Mouse (Mus musculus) midbrain, embryonic 11.5 days (tissue): Measurements from ENCODE around the gene Spa17. TPM values are rescaled to one million over a fixed set of nuclear protein-coding genes. Genes with fewer than 3 reads are reported as not detected.
A peak's percentile ranks its signal among the peaks of the same experiment; 100 is the strongest.

Experiments
- ATAC-seq: fragments of 200-750 bp; cut with Nextera tagmentation; 2 replicates; pipeline ENCODE4 v1.8.0; 2017; ENCODE audit warnings: moderate TSS enrichment, moderate library complexity; ENCODE audit not compliant: low FRiP score
- DNase-seq: peaks from one replicate; pipeline ENCODE4 v3.0.0; 2015; ENCODE audit warnings: low spot score; ENCODE audit errors: missing footprints
- H3K27ac ChIP-seq: fragments of 300-500 bp; sonication (generic); 2 replicates; pipeline ENCODE4 v1.5.1; 2014; ENCODE audit warnings: low read depth, low read length
- H3K27me3 ChIP-seq: fragments of 300-500 bp; sonication (generic); 2 replicates; pipeline ENCODE4 v1.6.1; 2014; ENCODE audit warnings: mild to moderate bottlenecking, low read length, moderate library complexity, mixed read lengths; ENCODE audit not compliant: control insufficient read depth, insufficient read depth
- H3K36me3 ChIP-seq: fragments of 300-500 bp; sonication (generic); 2 replicates; pipeline ENCODE4 v1.6.1; 2014; ENCODE audit warnings: mild to moderate bottlenecking, low read length, moderate library complexity, mixed read lengths; ENCODE audit not compliant: control insufficient read depth, insufficient read depth
- H3K4me1 ChIP-seq: fragments of 300-500 bp; sonication (generic); 2 replicates; pipeline ENCODE4 v1.6.1; 2014; ENCODE audit warnings: low read length; ENCODE audit not compliant: control insufficient read depth, insufficient read depth
- H3K4me2 ChIP-seq: fragments of 300-500 bp; sonication (generic); 2 replicates; pipeline ENCODE4 v1.6.1; 2014; ENCODE audit warnings: mild to moderate bottlenecking, moderate library complexity
- H3K4me3 ChIP-seq: fragments of 300-500 bp; sonication (generic); 2 replicates; pipeline ENCODE4 v1.5.1; 2014; ENCODE audit warnings: low read depth, low read length
- H3K9ac ChIP-seq: fragments of 300-500 bp; sonication (generic); 2 replicates; pipeline ENCODE4 v1.6.1; 2014; ENCODE audit warnings: low read length
- H3K9me3 ChIP-seq: fragments of 300-500 bp; sonication (generic); 2 replicates; pipeline ENCODE4 v1.6.1; 2016; ENCODE audit warnings: low read length; ENCODE audit not compliant: control insufficient read depth
- WGBS: fragments of 180-500 bp; shearing (Covaris S2); extraction: QIAGEN DNeasy Blood & Tissue Kit; methylation state at CpG from one replicate; pipeline ENCODE4 v1.1.7; 2014; 5-methylcytosine and 5-hydroxymethylcytosine counted together
- polyA plus RNA-seq: library from polyadenylated mRNA; unstranded; fragments of >200 nt; fragmentation: Nextera tagmentation; extraction: Ambion mirVana; gene quantifications from 2 replicates; pipeline ENCODE4 v1.2.1, GENCODE M21; 2014

Gene Spa17
- polyA plus RNA-seq, 1 experiment from 2014 or later, result 13.6 TPM

GRCm38 (mm10) chr9:37563805-37564204 is 49.7 kb downstream of the Spa17 start:
- no peak overlapping the region for H3K4me3 ChIP-seq
- no peak overlapping the region for H3K4me2 ChIP-seq
- H3K9me3 ChIP-seq, result no peaks in the 10 kb centered on the region
- no peak overlapping the region for H3K27ac ChIP-seq
- 64% methylated on average over 1 of the region's 1 CpGs for WGBS
- no peaks in the 10 kb centered on the region for H3K36me3 ChIP-seq
- H3K9ac ChIP-seq, result no peak overlapping the region
- no peaks in the 10 kb centered on the region for H3K4me1 ChIP-seq
- DNase-seq (no peak), ATAC-seq (no peak)
- H3K27me3 ChIP-seq, result no peaks in the 10 kb centered on the region

GRCm38 (mm10) chr9:37560617-37561016 is 52.9 kb downstream of the Spa17 start:
- Histone ChIP-seq H3K36me3 (no peaks in the 10 kb centered on the region), H3K4me1 (no peaks in the 10 kb centered on the region), H3K9me3 (no peaks in the 10 kb centered on the region), H3K4me2 (no peak overlapping the region), H3K27me3 (no peaks in the 10 kb centered on the region), H3K4me3 (no peak overlapping the region), H3K27ac (no peak overlapping the region), H3K9ac (no peak overlapping the region)
- DNase-seq, result peak; percentile 8
- ATAC-seq, result no peak
- 91% methylated on average over 2 of the region's 2 CpGs for WGBS

GRCm38 (mm10) chr9:37556366-37556765 is 57.2 kb downstream of the Spa17 start:
- no peak overlapping the region for H3K27ac ChIP-seq
- H3K4me2 ChIP-seq, result no peak overlapping the region
- peaks cover 5% of the 10 kb centered on the region; the same call in 1 of the 2 replicates for H3K4me1 ChIP-seq
- H3K27me3 ChIP-seq, result peaks cover 18% of the 10 kb centered on the region
- WGBS, result 76% methylated on average over 3 of the region's 3 CpGs
- H3K36me3 ChIP-seq, result no peaks in the 10 kb centered on the region
- H3K9me3 ChIP-seq, result no peaks in the 10 kb centered on the region
- H3K9ac ChIP-seq, result no peak overlapping the region
- DNase-seq, result no peak
- H3K4me3 ChIP-seq, result no peak overlapping the region
- ATAC-seq, result no peak

GRCm38 (mm10) chr9:37554838-37555748 is 58.4 kb downstream of the Spa17 start, which contains the start of gene Siae:
TSS of gene Siae (plus strand) at chr9:37555698.
- no peak within 1 kb of the TSS for H3K4me3 ChIP-seq
- WGBS, result 21% methylated on average over 7 of the region's 7 CpGs
- H3K4me1 ChIP-seq, result peaks cover 5% of the 10 kb centered on the region; the same call in 1 of the 2 replicates
- peaks cover 31% of the 10 kb centered on the region for H3K27me3 ChIP-seq
- H3K27ac ChIP-seq, result no peak within 1 kb of the TSS
- H3K4me2 ChIP-seq, result no peak within 1 kb of the TSS
- H3K9me3 ChIP-seq, result no peaks in the 10 kb centered on the region
- no peak for DNase-seq
- no peaks in the 10 kb centered on the region for H3K36me3 ChIP-seq
- H3K9ac ChIP-seq, result no peak within 1 kb of the TSS
- ATAC-seq, result no peak

- peaks cover 39% of the 10 kb centered on the region for H3K27me3 ChIP-seq
- no peaks in the 10 kb centered on the region for H3K36me3 ChIP-seq
- ATAC-seq (no peak), DNase-seq (no peak)
- peaks cover 5% of the 10 kb centered on the region; the same call in 1 of the 2 replicates for H3K4me1 ChIP-seq
- no peaks in the 10 kb centered on the region for H3K9me3 ChIP-seq
- H3K9ac ChIP-seq, result no peak overlapping the region
- 95% methylated on average over 1 of the region's 1 CpGs for WGBS
- no peak overlapping the region for H3K4me2 ChIP-seq
- H3K27ac ChIP-seq, result no peak overlapping the region
- H3K4me3 ChIP-seq, result no peak overlapping the region
Observed at GRCm38 (mm10) chr9:37554279-37554678, 59.2 kb downstream of the Spa17 start.

Other genes starting within 250 kb of the Spa17 start
- gene Hepacam, start 246.4 kb downstream of the Spa17 start, polyA plus RNA-seq, result not detected in 2 replicates
- 5.1 and 5.3 TPM in 2 replicates for gene Robo4, start 211.8 kb downstream of the Spa17 start, polyA plus RNA-seq
- gene Robo3, start 180.5 kb downstream of the Spa17 start, polyA plus RNA-seq, result 40.1 and 43.9 TPM in 2 replicates
- 35.8 and 36.4 TPM in 2 replicates for gene Msantd2, start 124.4 kb downstream of the Spa17 start, polyA plus RNA-seq
- gene Esam, start 85.6 kb downstream of the Spa17 start, polyA plus RNA-seq, result 25.1 and 29.6 TPM in 2 replicates
- gene Vsig2, start 74.5 kb downstream of the Spa17 start, polyA plus RNA-seq, result 0.44 TPM in 1 of 2 replicates, not detected in the other
- 2.5 and 2.9 TPM in 2 replicates for gene Nrgn, start 60.8 kb downstream of the Spa17 start, polyA plus RNA-seq
- 7.7 and 8.5 TPM in 2 replicates for gene Siae, start 58.0 kb downstream of the Spa17 start, polyA plus RNA-seq
- gene Tbrg1, start 43.6 kb upstream of the Spa17 start, polyA plus RNA-seq, result 143 and 146 TPM in 2 replicates
- 0.08 and 0.10 TPM in 2 replicates for gene Panx3, start 55.5 kb upstream of the Spa17 start, polyA plus RNA-seq
- gene Olfr160, start 102.5 kb upstream of the Spa17 start, polyA plus RNA-seq, result not detected in 2 replicates
- gene Olfr874, start 131.4 kb upstream of the Spa17 start, polyA plus RNA-seq, result not detected in 2 replicates
- not detected in 2 replicates for gene Olfr875, start 158.1 kb upstream of the Spa17 start, polyA plus RNA-seq
- not detected in 2 replicates for gene Olfr876, start 189.3 kb upstream of the Spa17 start, polyA plus RNA-seq
- gene Olfr877, start 240.5 kb upstream of the Spa17 start, polyA plus RNA-seq, result not detected in 2 replicates